Mouse (Mus musculus) erythroblast, adult 5-6 weeks (primary cell): ENCODE measurements around the gene Fam205c. TPM values are rescaled to one million over a fixed set of nuclear protein-coding genes. Genes with fewer than 3 reads are reported as not detected.
"Not testable (repeated sequence)": the region's sequence is repeated elsewhere in the genome, so short reads cannot be mapped to it uniquely, and the experiment has no call there.

Experiments
- ATAC-seq: replicated peaks from 2 replicates; pipeline ENCODE4 v1.8.0; 2016; ENCODE audit warnings: moderate number of reproducible peaks, mild to moderate bottlenecking, moderate TSS enrichment, inconsistent platforms; ENCODE audit not compliant: poor library complexity, low FRiP score, severe bottlenecking
- total RNA-seq, 2 experiments: library from RNA; stranded (forward) in 1 of 2; stranded (reverse) in 1 of 2; fragments of 150-400 nt in 1 of 2; fragments of 200-764, 138-1000 nt in 1 of 2; gene quantifications; 2 replicates each; pipeline versions ENCODE4 v1.2.3 to v1.2.4; 2015 to 2017; ENCODE audit warnings: low replicate concordance in 2 of 2

Fam205c gene
- total RNA-seq, 2 experiments from 2014 or later = not detected

DNA sequence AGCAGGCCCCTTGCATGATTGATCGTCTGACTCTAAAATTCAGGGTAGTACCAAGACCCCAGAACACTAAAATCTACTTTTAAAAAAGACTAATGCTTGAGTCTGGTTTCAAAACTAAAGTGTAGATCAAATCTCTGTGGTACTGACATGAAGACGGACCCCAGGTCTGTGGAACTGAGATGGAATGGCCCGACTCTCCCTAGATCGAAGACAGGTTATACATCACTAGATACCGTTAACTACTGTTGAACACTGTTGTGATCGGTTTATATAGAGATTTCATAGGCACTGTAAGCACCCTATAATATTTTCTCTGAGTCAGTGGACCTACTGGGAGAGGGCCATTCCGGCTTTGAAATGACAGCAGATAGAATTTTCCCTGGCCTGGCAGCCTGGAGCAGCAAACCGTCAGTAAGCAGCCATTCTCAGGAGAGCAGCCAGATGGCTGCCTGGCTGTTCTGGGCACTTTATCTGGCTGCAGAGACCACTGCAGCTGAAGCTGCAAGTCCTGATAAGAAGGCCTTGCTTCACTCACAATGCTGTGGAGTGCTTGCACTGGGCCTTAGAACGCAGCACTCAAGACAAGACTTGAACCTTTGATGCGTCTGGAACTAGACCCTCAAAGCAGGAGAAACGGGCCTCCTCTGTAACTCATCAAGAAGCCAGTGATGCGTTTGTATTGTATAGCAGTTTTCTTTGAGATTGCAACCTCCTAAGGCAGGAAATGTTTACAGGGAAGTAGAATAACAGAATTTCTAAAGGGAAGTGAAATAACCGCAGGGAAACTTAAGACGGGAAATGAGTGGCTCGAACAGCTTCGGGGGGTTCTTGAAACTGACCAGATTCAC, 6.0 kb upstream of the Fam205c start:
- peak; percentile 92 for ATAC-seq

DNA sequence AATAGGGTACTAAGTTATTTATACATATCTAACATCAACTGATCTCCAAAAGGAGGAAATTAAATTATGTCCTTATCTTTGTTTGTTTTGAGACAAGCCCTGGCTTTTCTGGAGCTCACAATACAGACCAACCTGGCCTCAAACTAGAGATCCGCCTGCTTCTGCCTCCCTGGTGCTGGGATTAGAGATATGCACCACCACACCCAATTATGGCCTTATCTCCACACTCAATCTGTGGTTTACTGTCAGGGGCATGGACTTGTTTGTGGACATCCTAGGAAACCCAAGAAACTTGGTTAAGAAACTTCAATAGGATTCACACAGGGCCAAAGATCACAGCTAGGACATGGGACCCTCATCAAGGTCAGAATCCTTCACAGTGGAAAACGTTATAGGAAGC, 3.6 kb upstream of the Fam205c start:
- ATAC-seq = peak; percentile 36

DNA sequence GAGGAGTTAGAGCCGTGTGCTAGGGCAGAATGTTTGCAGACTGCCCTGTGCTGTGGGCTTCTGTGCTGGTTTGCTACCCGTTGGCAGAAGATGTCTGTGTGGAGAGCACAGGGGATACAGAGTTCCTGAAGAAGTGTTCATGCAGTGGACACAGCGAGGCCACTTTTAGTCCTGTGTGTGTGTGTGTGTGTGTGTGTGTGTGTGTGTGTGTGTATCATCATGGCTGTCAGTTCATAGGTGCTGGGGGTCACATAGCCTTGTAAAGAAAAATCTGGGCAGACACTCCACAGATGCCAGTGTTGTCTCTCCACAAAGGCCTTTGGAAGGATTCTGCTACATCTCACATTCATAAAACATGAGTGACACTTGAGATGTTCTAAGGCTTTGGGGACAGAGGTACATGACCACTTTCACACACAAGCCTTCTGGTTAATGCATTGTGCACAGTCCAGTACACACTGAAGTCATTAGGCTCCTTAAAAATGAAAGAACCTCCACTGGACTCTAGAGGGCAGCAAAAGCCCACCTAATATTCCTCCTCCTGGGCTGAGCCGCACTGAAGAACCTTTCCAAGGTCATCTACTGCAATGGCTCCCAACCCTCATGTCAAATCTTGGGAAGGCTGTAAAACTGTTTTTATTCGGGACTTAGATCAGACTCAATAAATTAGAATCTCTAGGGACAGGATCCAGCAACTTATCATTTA, 2.7 kb upstream of the Fam205c start:
- ATAC-seq = peak; percentile 65

DNA sequence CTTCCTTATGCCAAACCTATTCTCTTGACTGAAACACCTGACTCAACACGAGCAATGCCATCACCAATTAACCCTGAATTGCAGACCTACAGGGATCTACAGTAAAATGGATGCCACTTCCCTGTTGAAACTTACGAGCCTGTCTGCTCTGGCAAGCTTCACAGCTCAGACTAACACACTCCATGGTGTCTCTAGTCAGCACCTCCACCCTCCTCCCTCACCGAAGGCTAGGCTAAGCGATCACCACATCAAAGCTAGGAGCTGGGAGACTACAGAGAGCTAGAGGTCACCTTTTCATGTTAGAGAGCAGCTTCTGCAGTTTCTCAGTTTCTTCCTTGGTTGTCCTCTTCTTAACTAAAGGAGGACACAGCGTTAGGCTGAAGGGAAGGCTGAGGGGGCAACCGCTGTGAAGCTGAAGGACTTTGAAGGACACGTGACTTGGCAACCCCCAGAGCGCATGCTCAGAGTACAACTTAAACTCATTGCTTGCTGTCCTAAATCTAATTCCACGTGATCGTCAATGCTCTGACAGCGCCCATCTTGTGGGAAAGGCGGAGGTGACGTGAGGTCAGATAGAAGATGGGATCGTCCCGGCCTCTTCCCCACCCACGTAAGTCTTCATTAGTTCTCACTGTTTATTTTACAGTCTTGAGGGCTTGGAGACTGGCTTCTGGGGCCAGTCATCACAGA, 1.1 kb downstream of the Fam205c start:
- no peak for ATAC-seq

DNA sequence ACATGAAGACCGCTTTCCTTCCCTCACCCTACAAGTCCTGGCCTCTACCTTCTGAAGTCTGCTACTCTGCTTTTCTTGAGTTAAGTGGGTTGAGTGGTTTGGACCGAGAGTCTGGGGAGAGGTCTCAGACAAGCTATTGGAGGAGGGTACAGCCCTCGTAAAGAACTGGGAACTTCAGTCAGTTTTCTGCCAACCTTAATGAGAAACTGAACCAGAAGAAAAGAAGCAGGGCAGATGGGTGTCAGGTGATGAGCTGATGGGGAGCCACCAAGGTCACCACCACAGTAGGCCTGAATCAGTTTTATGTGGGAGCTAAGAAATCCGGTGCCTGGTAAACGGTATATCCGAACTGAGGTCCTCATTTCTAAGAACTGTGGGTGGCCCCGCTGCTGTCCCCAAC, 1.9 kb downstream of the Fam205c start:
- ATAC-seq = no peak

DNA sequence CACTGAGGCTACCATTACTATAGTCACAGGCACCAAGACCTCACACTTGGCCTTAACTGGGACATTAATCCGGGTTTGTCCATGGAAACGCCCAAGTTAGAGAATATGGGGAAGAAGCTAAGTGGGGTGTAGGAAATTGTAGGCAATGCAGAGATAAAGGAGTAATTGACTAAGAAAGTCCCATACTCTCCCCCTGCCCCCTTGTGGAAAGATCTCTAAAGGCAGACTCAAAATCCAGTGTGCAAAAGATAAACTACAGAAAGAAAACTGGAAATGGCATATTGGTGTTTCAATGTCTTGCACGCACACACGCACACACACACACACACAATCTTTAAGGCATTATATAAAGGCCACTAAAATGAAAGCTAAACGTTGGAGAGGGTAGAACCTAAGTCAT, 3.3 kb downstream of the Fam205c start:
- ATAC-seq = no peak

- ATAC-seq = 0 out of 2 replicates have a peak, but pooled peaks have one; percentile 13
Observed at GRCm38 (mm10) chr4:42868193-42868592, 5.8 kb downstream of the Fam205c start.

GRCm38 (mm10) chr4:42867390-42867789, 6.6 kb downstream of the Fam205c start:
- peak; percentile 90 for ATAC-seq

GRCm38 (mm10) chr4:42863487-42863886, 10.5 kb downstream of the Fam205c start:
- not testable (repeated sequence) for ATAC-seq

GRCm38 (mm10) chr4:42860483-42860882, 13.6 kb downstream of the Fam205c start:
- peak; percentile 100 for ATAC-seq

GRCm38 (mm10) chr4:42856671-42857070, 17.4 kb downstream of the Fam205c start, which contains the start of gene Gm12394:
TSS of gene Gm12394 (minus strand) at chr4:42856771.
- not testable (repeated sequence) for ATAC-seq

DNA sequence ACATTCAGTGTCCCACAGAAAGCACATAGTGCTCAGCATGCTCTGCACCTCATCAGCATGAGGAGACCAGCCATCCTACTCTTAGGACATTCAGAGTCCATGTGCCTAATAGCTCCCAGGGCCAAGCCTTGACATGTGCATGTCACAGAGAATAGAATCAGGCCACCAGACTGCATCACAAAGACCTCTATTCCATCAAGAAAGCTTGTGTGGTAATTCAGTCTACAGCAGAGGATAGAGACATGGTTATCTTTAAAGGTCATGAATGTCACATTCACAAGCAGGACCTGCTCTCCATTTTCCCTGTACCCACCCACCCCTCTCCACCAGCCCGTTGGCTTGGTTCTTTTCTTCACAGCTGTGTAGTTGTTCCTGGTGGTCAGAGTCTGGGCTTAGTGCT, 20.2 kb downstream of the Fam205c start, which contains the start of gene Fam205a1:
Gene Fam205a1, minus strand, starts transcription at position 101 of the 400 bp plus-strand sequence.
- not testable (repeated sequence) for ATAC-seq

Other genes with a start within 250 kb of the Fam205c start
- gene Gm2564, start 244.5 kb downstream of the Fam205c start, total RNA-seq (2015; ENCODE audit: low replicate concordance) = not detected in 2 replicates
- gene Gm2564, start 244.5 kb downstream of the Fam205c start, total RNA-seq (2017; ENCODE audit: low replicate concordance) = not detected in 2 replicates
- not detected in 2 replicates for gene Ccl27b, start 219.0 kb downstream of the Fam205c start, total RNA-seq (2015; ENCODE audit: low replicate concordance)
- gene Ccl27b, start 219.0 kb downstream of the Fam205c start, total RNA-seq (2017; ENCODE audit: low replicate concordance) = not detected in 2 replicates
- not detected in 2 replicates for gene Il11ra2, start 212.3 kb downstream of the Fam205c start, total RNA-seq (2015; ENCODE audit: low replicate concordance)
- not detected in 2 replicates for gene Il11ra2, start 212.3 kb downstream of the Fam205c start, total RNA-seq (2017; ENCODE audit: low replicate concordance)
- gene 4930578G10Rik, start 138.7 kb downstream of the Fam205c start, total RNA-seq (2015; ENCODE audit: low replicate concordance) = not detected in 2 replicates
- not detected in 2 replicates for gene 4930578G10Rik, start 138.7 kb downstream of the Fam205c start, total RNA-seq (2017; ENCODE audit: low replicate concordance)
- not detected in 2 replicates for gene Ccl19, start 117.7 kb downstream of the Fam205c start, total RNA-seq (2015; ENCODE audit: low replicate concordance)
- not detected in 2 replicates for gene Ccl19, start 117.7 kb downstream of the Fam205c start, total RNA-seq (2017; ENCODE audit: low replicate concordance)
- gene Ccl21a, start 100.2 kb downstream of the Fam205c start, total RNA-seq (2015; ENCODE audit: low replicate concordance) = not detected in 2 replicates
- not detected in 2 replicates for gene Ccl21a, start 100.2 kb downstream of the Fam205c start, total RNA-seq (2017; ENCODE audit: low replicate concordance)
- 3.8 and 4.0 TPM in 2 replicates for gene Fam205a1, start 20.3 kb downstream of the Fam205c start, total RNA-seq (2015; ENCODE audit: low replicate concordance)
- gene Fam205a1, start 20.3 kb downstream of the Fam205c start, total RNA-seq (2017; ENCODE audit: low replicate concordance) = 1.8 and 2.6 TPM in 2 replicates
- gene Gm12394, start 17.5 kb downstream of the Fam205c start, total RNA-seq (2015; ENCODE audit: low replicate concordance) = not detected in 2 replicates
- not detected in 2 replicates for gene Gm12394, start 17.5 kb downstream of the Fam205c start, total RNA-seq (2017; ENCODE audit: low replicate concordance)
- gene Phf24, start 42.4 kb upstream of the Fam205c start, total RNA-seq (2015; ENCODE audit: low replicate concordance) = not detected in 2 replicates
- 1.7 and 5.8 TPM in 2 replicates for gene Phf24, start 42.4 kb upstream of the Fam205c start, total RNA-seq (2017; ENCODE audit: low replicate concordance)
- gene Dnajb5, start 75.6 kb upstream of the Fam205c start, total RNA-seq (2015; ENCODE audit: low replicate concordance) = 7.9 TPM in 1 of 2 replicates, not detected in the other
- 0.14 TPM in 1 of 2 replicates, not detected in the other for gene Dnajb5, start 75.6 kb upstream of the Fam205c start, total RNA-seq (2017; ENCODE audit: low replicate concordance)
- not detected in 2 replicates for gene 1700022I11Rik, start 95.4 kb upstream of the Fam205c start, total RNA-seq (2015; ENCODE audit: low replicate concordance)
- gene 1700022I11Rik, start 95.4 kb upstream of the Fam205c start, total RNA-seq (2017; ENCODE audit: low replicate concordance) = 5.3 TPM in 1 of 2 replicates, not detected in the other
- 71.9 and 85.5 TPM in 2 replicates for gene Vcp, start 126.3 kb upstream of the Fam205c start, total RNA-seq (2015; ENCODE audit: low replicate concordance)
- 149 and 153 TPM in 2 replicates for gene Vcp, start 126.3 kb upstream of the Fam205c start, total RNA-seq (2017; ENCODE audit: low replicate concordance)
- gene Fancg, start 136.3 kb upstream of the Fam205c start, total RNA-seq (2015; ENCODE audit: low replicate concordance) = 1.7 and 8.6 TPM in 2 replicates
- gene Fancg, start 136.3 kb upstream of the Fam205c start, total RNA-seq (2017; ENCODE audit: low replicate concordance) = 11.8 and 17.6 TPM in 2 replicates
- gene Pigo, start 151.6 kb upstream of the Fam205c start, total RNA-seq (2015; ENCODE audit: low replicate concordance) = 4.8 and 24.2 TPM in 2 replicates
- gene Pigo, start 151.6 kb upstream of the Fam205c start, total RNA-seq (2017; ENCODE audit: low replicate concordance) = 8.8 and 10.2 TPM in 2 replicates
- 38.6 and 40.1 TPM in 2 replicates for gene Stoml2, start 157.5 kb upstream of the Fam205c start, total RNA-seq (2015; ENCODE audit: low replicate concordance)
- 53.4 and 59.0 TPM in 2 replicates for gene Stoml2, start 157.5 kb upstream of the Fam205c start, total RNA-seq (2017; ENCODE audit: low replicate concordance)
- gene Fam214b, start 172.0 kb upstream of the Fam205c start, total RNA-seq (2015; ENCODE audit: low replicate concordance) = 177 and 182 TPM in 2 replicates
- 191 and 193 TPM in 2 replicates for gene Fam214b, start 172.0 kb upstream of the Fam205c start, total RNA-seq (2017; ENCODE audit: low replicate concordance)
- not detected in 2 replicates for gene Unc13b, start 184.7 kb upstream of the Fam205c start, total RNA-seq (2015; ENCODE audit: low replicate concordance)
- gene Unc13b, start 184.7 kb upstream of the Fam205c start, total RNA-seq (2017; ENCODE audit: low replicate concordance) = not detected in 2 replicates